Mouse (Mus musculus): Measurements from ENCODE around the gene Sox13. TPM values are rescaled to one million over a fixed set of nuclear protein-coding genes. Genes with fewer than 3 reads are reported as not detected.
"Not testable (repeated sequence)": the region's sequence is repeated elsewhere in the genome, so short reads cannot be mapped to it uniquely, and the experiment has no call there.

Sox13 gene
- total and polyA plus RNA-seq, 3 experiments, result 14.5 to 24.1 (median 18.0) TPM

- peak; percentile 69 for DNase-seq
Measured at GRCm38 (mm10) chr1:133367606-133368488, 56.3 kb downstream of the Sox13 start.

- no peak for DNase-seq
Measured at GRCm38 (mm10) chr1:133366951-133367605, 57.1 kb downstream of the Sox13 start.

- DNase-seq, result peak; percentile 45
Measured at GRCm38 (mm10) chr1:133364890-133365289, 59.3 kb downstream of the Sox13 start.

- no peak for DNase-seq
Measured at GRCm38 (mm10) chr1:133364022-133364630, 60.1 kb downstream of the Sox13 start.

GRCm38 (mm10) chr1:133363276-133364021 lies 60.7 kb downstream of the Sox13 start, which contains the start of gene Etnk2:
Etnk2 (plus strand) TSS chr1:133363572.
- DNase-seq, result peak; percentile 94

- DNase-seq, result no peak
Measured at GRCm38 (mm10) chr1:133362103-133362502, 62.1 kb downstream of the Sox13 start.

GRCm38 (mm10) chr1:133361006-133361405 lies 63.2 kb downstream of the Sox13 start:
- no peak for DNase-seq

GRCm38 (mm10) chr1:133356330-133356729 lies 67.8 kb downstream of the Sox13 start:
- no peak for DNase-seq

- no peak for DNase-seq
Measured at GRCm38 (mm10) chr1:133355912-133356311, 68.3 kb downstream of the Sox13 start.

GRCm38 (mm10) chr1:133355469-133355868 lies 68.7 kb downstream of the Sox13 start:
- DNase-seq, result no peak

GRCm38 (mm10) chr1:133353371-133353809 lies 70.8 kb downstream of the Sox13 start:
- DNase-seq, result peak; percentile 90

- DNase-seq, result no peak
Measured at GRCm38 (mm10) chr1:133351762-133352161, 72.4 kb downstream of the Sox13 start.

- DNase-seq, result no peak
Measured at GRCm38 (mm10) chr1:133350210-133350609, 74.0 kb downstream of the Sox13 start, which contains the start of gene Ren1. Ren1 (plus strand) TSS chr1:133350510.

- peak; percentile 73 for DNase-seq
Measured at GRCm38 (mm10) chr1:133347693-133348520, 76.3 kb downstream of the Sox13 start.

- DNase-seq, result no peak
Measured at GRCm38 (mm10) chr1:133347226-133347625, 77.0 kb downstream of the Sox13 start.

GRCm38 (mm10) chr1:133346531-133346930 lies 77.6 kb downstream of the Sox13 start:
- DNase-seq, result no peak

GRCm38 (mm10) chr1:133344357-133344756 lies 79.8 kb downstream of the Sox13 start:
- DNase-seq, result no peak

- not testable (repeated sequence) for DNase-seq
Measured at GRCm38 (mm10) chr1:133340403-133340802, 83.8 kb downstream of the Sox13 start.

GRCm38 (mm10) chr1:133333937-133334336 lies 90.2 kb downstream of the Sox13 start:
- no peak for DNase-seq

- no peak for DNase-seq
Measured at GRCm38 (mm10) chr1:133332656-133333430, 91.3 kb downstream of the Sox13 start.
